Mouse (Mus musculus) adrenal gland, adult (tissue): Measurements from ENCODE around the gene Olfr905.

Experiments used
- DNase-seq, 2 experiments: peaks; one replicate each; pipeline ENCODE4 v3.0.0; 2022 to 2023; ENCODE audit warnings: low spot score in 1 of 2; ENCODE audit not compliant: inconsistent age in 2 of 2

Gene Olfr905

GRCm38 (mm10) chr9:38470807-38471206 is at the start of gene Olfr905:
TSS of gene Olfr905 (plus strand) at chr9:38471107.
- no peak for DNase-seq

- DNase-seq, result no peak
These were observed 47.1 kb upstream of the Olfr905 start for GRCm38 (mm10) chr9:38423801-38424200.

GRCm38 (mm10) chr9:38427026-38427425 is 43.9 kb upstream of the Olfr905 start:
- DNase-seq, result no peak

DNA sequence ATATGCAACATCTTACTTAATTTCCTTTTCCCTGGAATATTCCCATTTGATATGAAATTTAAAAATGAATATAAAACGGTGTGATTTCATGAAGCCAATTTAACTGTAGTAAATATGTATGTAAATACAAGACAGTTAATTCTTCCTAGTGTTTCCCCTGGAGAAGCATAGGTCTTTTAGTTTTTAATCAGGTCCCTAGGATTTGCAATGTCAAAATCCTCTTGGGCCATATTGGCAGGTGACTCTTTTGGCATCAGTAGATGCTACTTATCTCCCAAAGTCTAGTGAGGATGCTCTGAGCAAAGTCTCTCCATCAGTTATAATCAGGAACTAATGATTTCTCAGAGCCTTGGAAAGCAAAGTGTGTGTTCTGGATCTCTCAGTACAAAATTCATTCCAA is 41.8 kb upstream of the Olfr905 start, which contains the start of gene Olfr901:
TSS of gene Olfr901 (plus strand) at position 301 of the 400 bp plus-strand sequence.
- no peak for DNase-seq

GRCm38 (mm10) chr9:38447352-38447751 is 23.6 kb upstream of the Olfr905 start, which contains the start of gene Olfr902:
TSS of gene Olfr902 (plus strand) at chr9:38447652.
- DNase-seq, result no peak

DNA sequence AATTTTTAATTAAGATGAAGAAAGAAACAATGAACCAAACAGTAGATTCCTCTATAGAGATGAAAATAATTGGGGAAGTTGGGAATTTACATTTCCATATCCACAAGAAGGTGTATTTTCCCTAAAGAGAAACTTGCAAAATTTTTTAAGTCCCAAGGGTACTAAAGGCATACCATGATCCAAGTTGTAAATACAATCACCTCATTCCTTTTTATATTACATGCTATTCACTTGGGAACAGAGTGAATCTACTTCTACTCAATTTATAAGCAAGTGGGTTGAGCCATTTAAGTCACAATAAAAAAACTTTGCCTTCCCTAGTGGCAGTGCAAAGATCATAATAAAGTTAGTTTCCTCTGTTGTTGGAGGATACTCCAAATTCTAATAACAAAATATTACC is 8.1 kb upstream of the Olfr905 start, which contains the start of gene Olfr904:
TSS of gene Olfr904 (plus strand) at position 301 of the 400 bp plus-strand sequence.
- no peak for DNase-seq

GRCm38 (mm10) chr9:38486785-38487184 is 15.9 kb downstream of the Olfr905 start, which contains the start of gene Olfr906:
TSS of gene Olfr906 (plus strand) at chr9:38487085.
- DNase-seq, result no peak

- no peak for DNase-seq
These were observed 24.6 kb downstream of the Olfr905 start, which contains the start of gene Olfr907 for GRCm38 (mm10) chr9:38495501-38495900. TSS of gene Olfr907 (plus strand) at chr9:38495801.

DNA sequence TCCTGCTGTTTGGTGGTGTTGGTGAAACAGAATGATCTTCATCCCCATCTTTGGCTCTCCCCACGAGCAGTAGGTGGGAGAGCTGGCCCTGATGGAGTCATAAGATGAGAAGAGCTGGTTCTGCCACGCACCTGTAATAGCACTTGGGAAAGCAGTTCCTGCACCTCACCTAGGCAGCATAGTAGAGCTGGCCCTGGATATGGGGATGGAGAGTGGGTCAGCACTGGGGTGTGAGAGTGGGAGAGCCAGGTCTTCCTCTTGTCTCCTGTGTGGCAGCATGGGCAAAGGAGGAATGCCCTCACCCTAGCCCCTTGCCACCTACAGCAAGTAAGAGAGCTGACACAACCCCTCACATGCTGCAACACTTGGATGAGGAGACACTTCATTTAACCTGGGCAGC is 41.4 kb downstream of the Olfr905 start:
- no peak for DNase-seq

GRCm38 (mm10) chr9:38521280-38521679 is 50.4 kb downstream of the Olfr905 start, which contains the start of gene Olfr911-ps1:
TSS of gene Olfr911-ps1 (plus strand) at chr9:38521580.
- no peak for DNase-seq
